Mouse (Mus musculus) stomach, postnatal 0 days (tissue): ENCODE data around the gene Btbd9. TPM values are rescaled to one million over a fixed set of nuclear protein-coding genes. Genes with fewer than 3 reads are reported as not detected.

Source experiments
- ATAC-seq: fragments of 200-750 bp; cut with Nextera tagmentation; 2 replicates; pipeline ENCODE4 v1.8.0; 2017; ENCODE audit not compliant: low FRiP score, low TSS enrichment
- DNase-seq: peaks from one replicate; pipeline ENCODE4 v3.0.0-alpha.2; 2016; ENCODE audit warnings: low spot score
- H3K27ac ChIP-seq: fragments of 300-500 bp; sonication (generic); replicated peaks from 2 replicates; pipeline ENCODE4 v1.5.1; 2014; ENCODE audit warnings: mild to moderate bottlenecking, control low read depth
- H3K27me3 ChIP-seq: fragments of 300-500 bp; sonication (generic); 2 replicates; pipeline ENCODE4 v1.6.1; 2014; ENCODE audit warnings: low read length; ENCODE audit not compliant: control insufficient read depth, insufficient read depth
- H3K36me3 ChIP-seq: fragments of 300-500 bp; sonication (generic); 2 replicates; pipeline ENCODE4 v1.6.1; 2014; ENCODE audit warnings: low read length, mixed read lengths; ENCODE audit not compliant: control insufficient read depth, insufficient read depth
- H3K4me1 ChIP-seq: fragments of 300-500 bp; sonication (generic); replicated peaks from 2 replicates; pipeline ENCODE4 v1.6.1; 2014; ENCODE audit warnings: antibody characterized with exemption; ENCODE audit not compliant: control insufficient read depth, insufficient read depth
- H3K4me2 ChIP-seq: fragments of 300-500 bp; sonication (generic); replicated peaks from 2 replicates; pipeline ENCODE4 v1.6.1; 2014; ENCODE audit warnings: low read depth, mild to moderate bottlenecking, control low read depth, moderate library complexity
- H3K4me3 ChIP-seq: fragments of 300-500 bp; sonication (generic); 2 replicates; pipeline ENCODE4 v1.5.1; 2014; ENCODE audit warnings: low read depth, low read length, control low read depth
- H3K9ac ChIP-seq: fragments of 300-500 bp; sonication (generic); 2 replicates; pipeline ENCODE4 v1.6.1; 2014; ENCODE audit warnings: mild to moderate bottlenecking, low read length, control low read depth, mixed read lengths
- H3K9me3 ChIP-seq: fragments of 300-500 bp; sonication (generic); 2 replicates; pipeline ENCODE4 v1.6.1; 2016; ENCODE audit warnings: low read length; ENCODE audit not compliant: control insufficient read depth
- CTCF ChIP-seq: IDR thresholded peaks from 2 replicates; pipeline ENCODE4 v1.5.1; 2016; ENCODE audit warnings: antibody characterized with exemption, low read depth, mild to moderate bottlenecking, moderate library complexity
- EP300 ChIP-seq: optimal IDR thresholded peaks from 2 replicates; pipeline ENCODE3; 2016; ENCODE audit warnings: antibody characterized with exemption
- WGBS: fragments of 180-500 bp; shearing (Covaris S2); extraction: QIAGEN DNeasy Blood & Tissue Kit; methylation state at CpG from one replicate; pipeline ENCODE4 v1.1.7; 2014; 5-methylcytosine and 5-hydroxymethylcytosine counted together
- polyA plus RNA-seq: library from polyadenylated mRNA; unstranded; fragments of >200 nt; fragmentation: Nextera tagmentation; extraction: Ambion mirVana; gene quantifications from 2 replicates; pipeline ENCODE4 v1.2.1, GENCODE M21; 2015

Gene Btbd9
- polyA plus RNA-seq, 1 experiment from 2014 or later = 34.6 TPM

- no peaks in the 10 kb centered on the region for H3K9me3 ChIP-seq
- no peaks in the 10 kb centered on the region for H3K27me3 ChIP-seq
- no peaks in the 10 kb centered on the region for H3K4me1 ChIP-seq
- no peak for DNase-seq
- no peak overlapping the region for H3K4me3 ChIP-seq
- no peak overlapping the region for H3K27ac ChIP-seq
- H3K9ac ChIP-seq = no peak overlapping the region
- H3K4me2 ChIP-seq = no peak overlapping the region
- H3K36me3 ChIP-seq = no peaks in the 10 kb centered on the region
- WGBS = 79% methylated on average over 8 of the region's 8 CpGs
- TF ChIP-seq EP300 (no peak), CTCF (no peak)
- ATAC-seq = no peak
These were observed 57.7 kb downstream of the Btbd9 start for GRCm38 (mm10) chr17:30518431-30519171.

DNA sequence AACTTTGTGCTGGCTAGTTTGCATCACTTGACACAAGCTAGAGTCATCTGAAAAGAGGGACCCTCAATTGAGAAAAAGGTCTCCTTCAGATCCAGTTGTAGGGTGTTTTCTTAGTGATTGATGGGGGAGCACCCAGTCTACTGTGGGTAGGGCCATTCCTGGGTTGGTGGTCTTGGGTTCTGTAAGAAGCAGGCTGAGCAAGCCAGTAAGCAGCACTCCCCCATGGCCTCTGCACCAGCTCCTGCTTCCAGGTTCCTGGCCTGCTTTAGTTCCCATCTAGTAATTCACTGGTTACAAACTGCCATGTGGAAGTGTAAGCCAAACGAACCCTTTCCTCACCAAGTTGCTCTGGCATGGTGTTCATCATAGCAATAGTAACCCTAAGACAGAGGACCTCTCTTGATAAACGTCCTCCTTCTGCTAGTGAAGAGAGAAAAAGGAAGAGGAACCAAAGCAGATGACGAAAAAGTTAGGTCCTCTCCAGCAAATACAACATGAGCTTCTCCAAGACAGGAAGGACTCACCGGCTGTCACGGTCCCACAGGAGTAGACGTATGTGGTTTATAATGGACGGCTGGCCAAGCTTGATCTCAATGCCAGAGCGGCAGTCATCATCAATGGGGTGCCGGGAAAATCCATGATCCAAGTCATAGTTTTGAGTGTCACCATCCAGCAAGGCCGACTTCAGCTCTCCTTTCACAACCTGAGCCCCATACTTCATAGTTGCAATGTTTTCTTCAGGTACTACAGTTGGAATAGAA, 59.5 kb downstream of the Btbd9 start:
- no peak for TF ChIP-seq EP300
- H3K4me1 ChIP-seq = no peaks in the 10 kb centered on the region
- no peak overlapping the region for H3K4me2 ChIP-seq
- no peak overlapping the region for H3K27ac ChIP-seq
- WGBS = 92% methylated on average over 10 of the region's 10 CpGs
- H3K27me3 ChIP-seq = no peaks in the 10 kb centered on the region
- no peak overlapping the region for H3K9ac ChIP-seq
- DNase-seq = no peak
- no peak overlapping the region for H3K4me3 ChIP-seq
- H3K36me3 ChIP-seq = peaks cover 3% of the 10 kb centered on the region; the same call in 1 of the 2 replicates
- H3K9me3 ChIP-seq = no peaks in the 10 kb centered on the region
- no peak for ATAC-seq

DNA sequence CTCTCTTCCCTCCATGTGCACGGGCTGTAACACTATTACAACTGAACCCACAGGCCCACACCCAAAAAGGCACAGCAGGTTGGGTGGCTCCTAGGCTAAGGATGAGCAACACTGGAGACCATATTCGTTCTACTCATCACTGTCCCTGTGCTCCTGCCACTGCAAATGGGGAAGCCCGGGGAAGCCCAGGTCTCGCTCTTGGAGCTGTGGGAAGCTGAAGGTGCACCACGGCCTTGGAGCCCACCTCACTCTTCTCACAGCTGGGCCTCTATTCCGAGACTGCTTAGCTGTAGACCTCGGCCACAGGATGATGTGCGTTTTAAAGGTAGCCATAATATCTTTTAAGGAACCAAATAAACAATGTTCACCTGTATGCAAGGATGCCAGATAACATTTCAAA, 60.9 kb downstream of the Btbd9 start:
- H3K27me3 ChIP-seq = no peaks in the 10 kb centered on the region
- no peak overlapping the region for H3K27ac ChIP-seq
- TF ChIP-seq EP300 (no peak), CTCF (no peak)
- 91% methylated on average over 8 of the region's 8 CpGs for WGBS
- H3K9ac ChIP-seq = no peak overlapping the region
- no peak for ATAC-seq
- no peak for DNase-seq
- H3K9me3 ChIP-seq = no peaks in the 10 kb centered on the region
- H3K4me1 ChIP-seq = no peaks in the 10 kb centered on the region
- H3K36me3 ChIP-seq = peaks cover 3% of the 10 kb centered on the region; the same call in 1 of the 2 replicates
- no peak overlapping the region for H3K4me2 ChIP-seq
- no peak overlapping the region for H3K4me3 ChIP-seq

GRCm38 (mm10) chr17:30513034-30513433, 63.3 kb downstream of the Btbd9 start:
- DNase-seq (no peak), ATAC-seq (peak; percentile 55; the same call in 1 of the 2 replicates)
- Histone ChIP-seq H3K27me3 (no peaks in the 10 kb centered on the region), H3K9ac (no peak overlapping the region), H3K4me2 (no peak overlapping the region), H3K4me3 (no peak overlapping the region), H3K36me3 (peaks cover 3% of the 10 kb centered on the region; the same call in 1 of the 2 replicates), H3K9me3 (no peaks in the 10 kb centered on the region), H3K27ac (no peak overlapping the region), H3K4me1 (no peaks in the 10 kb centered on the region)
- TF ChIP-seq CTCF = no peak
- no peak for TF ChIP-seq EP300
- WGBS = 67% methylated on average over 9 of the region's 9 CpGs

DNA sequence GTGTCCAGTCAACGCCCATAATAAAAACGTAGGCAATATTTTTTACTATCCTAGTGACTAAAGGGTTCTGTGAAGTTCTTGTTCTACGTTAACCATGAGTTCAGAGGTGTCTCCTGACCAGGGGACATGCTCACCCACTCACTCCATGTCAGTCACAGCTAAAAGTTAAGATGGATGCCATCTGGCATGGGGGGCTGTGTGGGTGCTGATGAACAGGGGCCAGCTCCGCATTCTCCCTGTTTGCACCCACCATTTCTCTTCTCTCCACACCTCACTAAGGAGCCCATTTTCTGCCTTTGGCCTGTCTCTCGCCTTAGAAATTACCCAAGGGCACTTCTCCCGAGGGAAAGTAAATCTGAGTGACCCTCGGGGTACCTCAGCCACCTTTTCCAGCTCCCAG, 63.8 kb downstream of the Btbd9 start:
- ATAC-seq = no peak
- Histone ChIP-seq H3K9ac (no peak overlapping the region), H3K27ac (no peak overlapping the region), H3K4me1 (no peaks in the 10 kb centered on the region), H3K4me3 (no peak overlapping the region), H3K9me3 (no peaks in the 10 kb centered on the region), H3K36me3 (peaks cover 3% of the 10 kb centered on the region; the same call in 1 of the 2 replicates), H3K27me3 (no peaks in the 10 kb centered on the region), H3K4me2 (no peak overlapping the region)
- DNase-seq = no peak
- TF ChIP-seq CTCF = no peak
- no peak for TF ChIP-seq EP300
- 78% methylated on average over 7 of the region's 7 CpGs for WGBS

DNA sequence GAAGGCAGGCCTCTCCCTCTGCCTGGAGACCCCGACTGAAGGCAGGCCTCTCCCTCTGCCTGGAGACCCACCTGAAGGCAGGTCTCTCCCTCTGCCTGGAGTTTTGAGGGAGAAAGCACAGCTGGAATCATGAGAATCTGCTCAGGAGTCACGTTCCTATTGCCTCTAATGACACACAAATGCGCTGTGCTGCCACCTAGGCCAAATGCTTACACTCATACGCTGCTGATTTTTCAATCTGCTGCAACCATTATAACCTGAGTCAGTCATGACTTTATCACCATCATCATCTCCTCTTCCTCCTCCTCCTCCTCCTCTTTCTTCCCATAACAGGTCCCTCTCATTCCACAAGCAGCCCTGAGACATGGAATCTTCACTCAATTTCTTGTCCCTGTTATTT, 64.3 kb downstream of the Btbd9 start:
- no peak overlapping the region for H3K4me2 ChIP-seq
- peaks cover 3% of the 10 kb centered on the region; the same call in 1 of the 2 replicates for H3K36me3 ChIP-seq
- ATAC-seq (no peak), DNase-seq (no peak)
- 79% methylated on average over 4 of the region's 4 CpGs for WGBS
- TF ChIP-seq CTCF (peak; percentile 29; the same call in 1 of the 2 replicates), EP300 (no peak)
- no peak overlapping the region for H3K4me3 ChIP-seq
- no peaks in the 10 kb centered on the region for H3K4me1 ChIP-seq
- H3K27me3 ChIP-seq = no peaks in the 10 kb centered on the region
- H3K9me3 ChIP-seq = no peaks in the 10 kb centered on the region
- H3K9ac ChIP-seq = no peak overlapping the region
- H3K27ac ChIP-seq = no peak overlapping the region
